Mouse (Mus musculus) natural killer cell, adult 2 months (primary cell): ENCODE measurements around the gene Vps35.
A peak's percentile ranks its signal among the peaks of the same experiment; 100 is the strongest.

Experiments
- DNase-seq, 2 experiments: peaks; one replicate each; pipeline ENCODE4 v3.0.0; 2022; ENCODE audit warnings: low spot score in 2 of 2

Vps35 gene

GRCm38 (mm10) chr8:85299434-85300077 lies at the start of gene Vps35, which contains the start of gene Orc6:
Gene Vps35, minus strand, starts transcription at chr8:85299802.
Gene Orc6, plus strand, starts transcription at chr8:85299632.
- DNase-seq: peak; percentile 95 to 96

GRCm38 (mm10) chr8:85339871-85340573 lies 40.4 kb upstream of the Vps35 start:
- no peak for DNase-seq

- no peak for DNase-seq
Measured at GRCm38 (mm10) chr8:85337681-85338080, 38.1 kb upstream of the Vps35 start.

- DNase-seq: no peak
Measured at GRCm38 (mm10) chr8:85336211-85336933, 36.8 kb upstream of the Vps35 start.

- DNase-seq: no peak
Measured at GRCm38 (mm10) chr8:85335105-85335504, 35.5 kb upstream of the Vps35 start.

- no peak for DNase-seq
Measured at GRCm38 (mm10) chr8:85329506-85329905, 29.9 kb upstream of the Vps35 start.

- DNase-seq: no peak
Measured at GRCm38 (mm10) chr8:85327036-85327435, 27.4 kb upstream of the Vps35 start.

- no peak for DNase-seq
Measured at GRCm38 (mm10) chr8:85323084-85323483, 23.5 kb upstream of the Vps35 start.

- DNase-seq: no peak
Measured at GRCm38 (mm10) chr8:85321981-85322380, 22.4 kb upstream of the Vps35 start.

GRCm38 (mm10) chr8:85318534-85318933 lies 18.9 kb upstream of the Vps35 start:
- no peak for DNase-seq

- no peak for DNase-seq
Measured at GRCm38 (mm10) chr8:85313036-85313435, 13.4 kb upstream of the Vps35 start.

- DNase-seq: no peak
Measured at GRCm38 (mm10) chr8:85311743-85312142, 12.1 kb upstream of the Vps35 start.

GRCm38 (mm10) chr8:85308564-85308963 lies 9.0 kb upstream of the Vps35 start:
- DNase-seq: no peak

GRCm38 (mm10) chr8:85303531-85303930 lies 3.9 kb upstream of the Vps35 start:
- DNase-seq: no peak

- DNase-seq: no peak
Measured at GRCm38 (mm10) chr8:85302931-85303330, 3.3 kb upstream of the Vps35 start.

GRCm38 (mm10) chr8:85301941-85302340 lies 2.3 kb upstream of the Vps35 start:
- DNase-seq: no peak

- DNase-seq: peak; percentile 6 to 24
Measured at GRCm38 (mm10) chr8:85298600-85299433, 785 bp downstream of the Vps35 start.

- DNase-seq: no peak
Measured at GRCm38 (mm10) chr8:85286846-85287245, 12.8 kb downstream of the Vps35 start.

GRCm38 (mm10) chr8:85227297-85227696 lies 72.3 kb downstream of the Vps35 start:
- no peak for DNase-seq

- no peak for DNase-seq
Measured at GRCm38 (mm10) chr8:85225688-85226087, 73.9 kb downstream of the Vps35 start, which contains the start of gene Olfr371. Gene Olfr371, plus strand, starts transcription at chr8:85225988.

GRCm38 (mm10) chr8:85220992-85221391 lies 78.6 kb downstream of the Vps35 start:
- DNase-seq: no peak

- DNase-seq: no peak
Measured at GRCm38 (mm10) chr8:85220220-85220619, 79.4 kb downstream of the Vps35 start.
